Mouse (Mus musculus) limb, embryonic 13.5 days (tissue): ENCODE results near the gene Sik3. TPM values are rescaled to one million over a fixed set of nuclear protein-coding genes. Genes with fewer than 3 reads are reported as not detected.

Experiments used
- polyA plus RNA-seq: library from polyadenylated mRNA; unstranded; fragments of >200 nt; fragmentation: Nextera tagmentation; extraction: Ambion mirVana; gene quantifications from 2 replicates; pipeline ENCODE4 v1.2.1, GENCODE M21; 2015

The Sik3 gene
- polyA plus RNA-seq, 1 experiment from 2014 or later: 8.2 TPM

Other genes with a start within 250 kb of the Sik3 start
- gene Cep164, start 184.1 kb upstream of the Sik3 start, polyA plus RNA-seq: 31.6 and 37.7 TPM in 2 replicates
- 33.9 and 36.0 TPM in 2 replicates for gene Bace1, start 174.2 kb upstream of the Sik3 start, polyA plus RNA-seq
- gene Pcsk7, start 106.3 kb upstream of the Sik3 start, polyA plus RNA-seq: 21.8 and 23.5 TPM in 2 replicates
- gene Rnf214, start 105.9 kb upstream of the Sik3 start, polyA plus RNA-seq: 66.7 and 70.6 TPM in 2 replicates
- 17.3 and 19.1 TPM in 2 replicates for gene Tagln, start 76.8 kb upstream of the Sik3 start, polyA plus RNA-seq
- gene Sidt2, start 57.6 kb upstream of the Sik3 start, polyA plus RNA-seq: 40.0 and 40.2 TPM in 2 replicates
- gene Pafah1b2, start 130 bp upstream of the Sik3 start, polyA plus RNA-seq: 201 and 218 TPM in 2 replicates
- 2.8 and 9.9 TPM in 2 replicates for gene Apoa1, start 215.8 kb downstream of the Sik3 start, polyA plus RNA-seq
- not detected in 2 replicates for gene Apoc3, start 222.8 kb downstream of the Sik3 start, polyA plus RNA-seq
- gene Apoa4, start 227.9 kb downstream of the Sik3 start, polyA plus RNA-seq: 0.38 and 1.9 TPM in 2 replicates